Mouse (Mus musculus): ENCODE data around the gene Ephb6. TPM values are rescaled to one million over a fixed set of nuclear protein-coding genes. Genes with fewer than 3 reads are reported as not detected.
"Not testable (repeated sequence)": the region's sequence is repeated elsewhere in the genome, so short reads cannot be mapped to it uniquely, and the experiment has no call there.

The Ephb6 gene
- polyA plus RNA-seq (2015; fragmentation: Nextera tagmentation; extraction: Ambion mirVana) = 6.6 and 7.4 TPM in 2 replicates

GRCm38 (mm10) chr6:41605061-41605793 is at the start of gene Ephb6:
TSS of gene Ephb6 (plus strand) at chr6:41605482.
- Histone ChIP-seq H3K4me1 (ENCODE audit: control insufficient read depth, insufficient read depth, low read length) (peaks cover 5% of the 10 kb centered on the region; the same call in 1 of the 2 replicates), H3K9me3 (ENCODE audit: control insufficient read depth, low read length) (no peaks in the 10 kb centered on the region), H3K4me2 (ENCODE audit: low read depth, low read length) (peak within 1 kb of the TSS; percentile 96), H3K9ac (ENCODE audit: low read depth, low read length) (peak within 1 kb of the TSS; percentile 83), H3K4me3 (ENCODE audit: low read length) (peak within 1 kb of the TSS; percentile 78), H3K36me3 (ENCODE audit: control insufficient read depth, insufficient read depth, low read length) (no peaks in the 10 kb centered on the region), H3K27ac (ENCODE audit: low read length) (peak within 1 kb of the TSS; percentile 84), H3K27me3 (replicated peaks; ENCODE audit: control insufficient read depth, insufficient read depth, low read length) (peaks cover 3% of the 10 kb centered on the region; the same call in 1 of the 2 replicates)
- under 1% methylated on average over 62 of the region's 68 CpGs for WGBS
- ATAC-seq = peak; percentile 98

GRCm38 (mm10) chr6:41556389-41556788 is 48.9 kb upstream of the Ephb6 start:
- Histone ChIP-seq H3K36me3 (ENCODE audit: control insufficient read depth, insufficient read depth, low read length) (no peaks in the 10 kb centered on the region), H3K9me3 (ENCODE audit: control insufficient read depth, low read length) (no peaks in the 10 kb centered on the region), H3K4me1 (ENCODE audit: control insufficient read depth, insufficient read depth, low read length) (no peaks in the 10 kb centered on the region), H3K27me3 (replicated peaks; ENCODE audit: control insufficient read depth, insufficient read depth, low read length) (no peaks in the 10 kb centered on the region), H3K4me2 (ENCODE audit: low read depth, low read length) (no peak overlapping the region), H3K4me3 (ENCODE audit: low read length) (no peak overlapping the region), H3K27ac (ENCODE audit: low read length) (no peak overlapping the region), H3K9ac (ENCODE audit: low read depth, low read length) (no peak overlapping the region)
- no peak for ATAC-seq

- WGBS = 81% methylated on average over 5 of the region's 5 CpGs
- Histone ChIP-seq H3K36me3 (ENCODE audit: control insufficient read depth, insufficient read depth, low read length) (no peaks in the 10 kb centered on the region), H3K4me3 (ENCODE audit: low read length) (no peak overlapping the region), H3K27me3 (replicated peaks; ENCODE audit: control insufficient read depth, insufficient read depth, low read length) (no peaks in the 10 kb centered on the region), H3K9ac (ENCODE audit: low read depth, low read length) (no peak overlapping the region), H3K4me1 (ENCODE audit: control insufficient read depth, insufficient read depth, low read length) (no peaks in the 10 kb centered on the region), H3K9me3 (ENCODE audit: control insufficient read depth, low read length) (no peaks in the 10 kb centered on the region), H3K27ac (ENCODE audit: low read length) (no peak overlapping the region), H3K4me2 (ENCODE audit: low read depth, low read length) (no peak overlapping the region)
- no peak for ATAC-seq
Measured at GRCm38 (mm10) chr6:41557468-41557867, 47.8 kb upstream of the Ephb6 start.

GRCm38 (mm10) chr6:41558271-41558670 is 47.0 kb upstream of the Ephb6 start:
- no peak overlapping the region for H3K27ac ChIP-seq (ENCODE audit: low read length)

GRCm38 (mm10) chr6:41559331-41559730 is 46.0 kb upstream of the Ephb6 start:
- H3K27ac ChIP-seq (ENCODE audit: low read length) = no peak overlapping the region
- no peaks in the 10 kb centered on the region for H3K9me3 ChIP-seq (ENCODE audit: control insufficient read depth, low read length)
- H3K4me3 ChIP-seq (ENCODE audit: low read length) = no peak overlapping the region
- no peaks in the 10 kb centered on the region for H3K4me1 ChIP-seq (ENCODE audit: control insufficient read depth, insufficient read depth, low read length)
- no peak overlapping the region for H3K4me2 ChIP-seq (ENCODE audit: low read depth, low read length)
- no peaks in the 10 kb centered on the region for H3K36me3 ChIP-seq (ENCODE audit: control insufficient read depth, insufficient read depth, low read length)
- 64% methylated on average over 3 of the region's 3 CpGs for WGBS
- ATAC-seq = no peak
- H3K27me3 ChIP-seq (replicated peaks; ENCODE audit: control insufficient read depth, insufficient read depth, low read length) = no peaks in the 10 kb centered on the region
- no peak overlapping the region for H3K9ac ChIP-seq (ENCODE audit: low read depth, low read length)

More at GRCm38 (mm10) chr6:41558271-41558670, 47.0 kb upstream of the Ephb6 start:
- no peak for ATAC-seq
- no peaks in the 10 kb centered on the region for H3K9me3 ChIP-seq (ENCODE audit: control insufficient read depth, low read length)
- no peak overlapping the region for H3K4me3 ChIP-seq (ENCODE audit: low read length)
- no peaks in the 10 kb centered on the region for H3K36me3 ChIP-seq (ENCODE audit: control insufficient read depth, insufficient read depth, low read length)
- no peaks in the 10 kb centered on the region for H3K27me3 ChIP-seq (replicated peaks; ENCODE audit: control insufficient read depth, insufficient read depth, low read length)
- H3K4me1 ChIP-seq (ENCODE audit: control insufficient read depth, insufficient read depth, low read length) = no peaks in the 10 kb centered on the region
- WGBS = 41% methylated on average over 2 of the region's 2 CpGs
- no peak overlapping the region for H3K4me2 ChIP-seq (ENCODE audit: low read depth, low read length)
- H3K9ac ChIP-seq (ENCODE audit: low read depth, low read length) = no peak overlapping the region

GRCm38 (mm10) chr6:41560273-41560672 is 45.0 kb upstream of the Ephb6 start:
- no peaks in the 10 kb centered on the region for H3K27me3 ChIP-seq (replicated peaks; ENCODE audit: control insufficient read depth, insufficient read depth, low read length)
- no peak overlapping the region for H3K4me3 ChIP-seq (ENCODE audit: low read length)
- no peaks in the 10 kb centered on the region for H3K9me3 ChIP-seq (ENCODE audit: control insufficient read depth, low read length)
- WGBS = 72% methylated on average over 2 of the region's 2 CpGs
- no peak for ATAC-seq
- H3K9ac ChIP-seq (ENCODE audit: low read depth, low read length) = no peak overlapping the region
- H3K36me3 ChIP-seq (ENCODE audit: control insufficient read depth, insufficient read depth, low read length) = no peaks in the 10 kb centered on the region
- no peak overlapping the region for H3K27ac ChIP-seq (ENCODE audit: low read length)
- no peak overlapping the region for H3K4me2 ChIP-seq (ENCODE audit: low read depth, low read length)
- no peaks in the 10 kb centered on the region for H3K4me1 ChIP-seq (ENCODE audit: control insufficient read depth, insufficient read depth, low read length)

GRCm38 (mm10) chr6:41562598-41562997 is 42.7 kb upstream of the Ephb6 start:
- Histone ChIP-seq H3K9ac (ENCODE audit: low read depth, low read length) (no peak overlapping the region), H3K27ac (ENCODE audit: low read length) (no peak overlapping the region), H3K36me3 (ENCODE audit: control insufficient read depth, insufficient read depth, low read length) (no peaks in the 10 kb centered on the region), H3K4me3 (ENCODE audit: low read length) (no peak overlapping the region), H3K27me3 (replicated peaks; ENCODE audit: control insufficient read depth, insufficient read depth, low read length) (no peaks in the 10 kb centered on the region), H3K4me2 (ENCODE audit: low read depth, low read length) (no peak overlapping the region), H3K4me1 (ENCODE audit: control insufficient read depth, insufficient read depth, low read length) (no peaks in the 10 kb centered on the region), H3K9me3 (ENCODE audit: control insufficient read depth, low read length) (no peaks in the 10 kb centered on the region)
- WGBS = 86% methylated on average over 4 of the region's 4 CpGs
- ATAC-seq = no peak

- not testable (repeated sequence) for ATAC-seq; H3K27ac ChIP-seq (ENCODE audit: low read length); H3K9me3 ChIP-seq (ENCODE audit: control insufficient read depth, low read length); H3K36me3 ChIP-seq (ENCODE audit: control insufficient read depth, insufficient read depth, low read length); H3K27me3 ChIP-seq (replicated peaks; ENCODE audit: control insufficient read depth, insufficient read depth, low read length); H3K4me3 ChIP-seq (ENCODE audit: low read length); H3K9ac ChIP-seq (ENCODE audit: low read depth, low read length); H3K4me1 ChIP-seq (ENCODE audit: control insufficient read depth, insufficient read depth, low read length)
- H3K4me2 ChIP-seq (ENCODE audit: low read depth, low read length) = 0 out of 2 replicates have a peak overlapping the region, but pooled peaks have one; percentile 3
- WGBS = 55% methylated on average over 4 of the region's 23 CpGs
Measured at GRCm38 (mm10) chr6:41563104-41563951, 42.0 kb upstream of the Ephb6 start.

- H3K4me1 ChIP-seq (ENCODE audit: control insufficient read depth, insufficient read depth, low read length) = no peaks in the 10 kb centered on the region
- no peak for ATAC-seq
- H3K9ac ChIP-seq (ENCODE audit: low read depth, low read length) = no peak overlapping the region
- H3K4me3 ChIP-seq (ENCODE audit: low read length) = no peak overlapping the region
- H3K9me3 ChIP-seq (ENCODE audit: control insufficient read depth, low read length) = no peaks in the 10 kb centered on the region
- H3K27ac ChIP-seq (ENCODE audit: low read length) = no peak overlapping the region
- no peaks in the 10 kb centered on the region for H3K36me3 ChIP-seq (ENCODE audit: control insufficient read depth, insufficient read depth, low read length)
- H3K27me3 ChIP-seq (replicated peaks; ENCODE audit: control insufficient read depth, insufficient read depth, low read length) = no peaks in the 10 kb centered on the region
- H3K4me2 ChIP-seq (ENCODE audit: low read depth, low read length) = no peak overlapping the region
- WGBS = 83% methylated on average over 1 of the region's 1 CpGs
Measured at GRCm38 (mm10) chr6:41565261-41565660, 40.0 kb upstream of the Ephb6 start.

Measured in intestine, embryonic 16.5 days (tissue).